Mouse (Mus musculus): ENCODE results near the gene Lrrc75a. TPM values are rescaled to one million over a fixed set of nuclear protein-coding genes. Genes with fewer than 3 reads are reported as not detected.

Lrrc75a gene
- total RNA-seq, 4 experiments from 2014 or later: 3.1 to 4.5 (median 3.7) TPM

GRCm38 (mm10) chr11:62621586-62622283 lies 26.6 kb downstream of the Lrrc75a start:
- no peak for DNase-seq (ENCODE audit: low spot score)

- DNase-seq (ENCODE audit: low spot score): no peak
These were observed 27.2 kb downstream of the Lrrc75a start for GRCm38 (mm10) chr11:62621079-62621478.

DNA sequence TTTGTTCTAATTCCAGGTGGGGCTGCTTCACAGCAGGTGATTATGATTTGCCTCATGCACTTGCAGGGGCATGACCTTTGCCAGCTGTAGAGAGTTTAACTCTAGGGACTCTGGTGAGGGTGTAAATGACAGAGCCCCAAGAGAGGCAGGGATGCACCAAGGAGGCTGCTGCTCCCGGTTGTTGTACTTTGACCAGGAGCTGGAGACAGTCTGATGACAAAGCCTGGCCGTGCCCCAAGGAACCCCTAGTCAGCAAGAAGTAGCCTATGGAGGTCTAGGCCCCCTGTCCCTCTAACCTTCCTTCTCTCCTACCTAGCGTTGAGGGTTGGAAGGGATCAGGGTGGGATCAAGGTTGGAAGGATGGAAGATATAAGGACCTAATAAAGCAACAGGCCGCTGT lies 32.9 kb downstream of the Lrrc75a start:
- no peak for DNase-seq (ENCODE audit: low spot score)

- DNase-seq (ENCODE audit: low spot score): no peak
These were observed 33.4 kb downstream of the Lrrc75a start for GRCm38 (mm10) chr11:62614876-62615410.

DNA sequence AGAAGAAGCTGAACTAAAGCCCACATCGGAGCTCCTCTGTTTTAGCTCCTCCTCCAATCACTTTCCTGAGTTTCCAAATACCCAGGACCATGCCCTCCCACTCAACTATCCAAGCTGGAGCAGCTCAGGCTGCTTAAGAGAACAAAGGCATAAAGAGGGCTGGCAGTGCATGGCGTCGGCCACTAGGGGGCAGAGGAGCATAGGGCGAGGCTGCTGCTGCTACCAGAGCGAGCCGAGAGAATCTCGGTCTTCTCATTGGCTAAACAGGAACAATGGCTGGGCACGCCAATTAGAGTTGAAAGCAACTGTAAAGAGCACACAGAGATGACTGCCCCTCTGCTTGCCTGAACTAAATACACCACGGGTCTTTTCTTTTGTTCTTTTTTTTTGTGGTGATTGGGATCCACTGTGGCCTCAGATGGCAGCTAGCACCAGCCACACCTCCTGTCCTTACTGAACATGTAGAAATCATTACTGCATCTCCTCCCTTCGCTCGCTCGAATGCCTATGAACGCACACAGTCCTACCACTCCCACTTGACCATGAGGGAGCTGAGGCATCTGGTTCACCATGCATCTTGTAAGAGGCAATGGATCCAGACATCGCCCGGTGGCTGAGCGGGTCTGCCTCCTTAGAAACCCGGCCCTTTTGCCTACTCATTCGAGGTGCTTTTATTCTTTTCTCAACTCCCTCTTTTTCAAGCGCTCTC lies 34.5 kb downstream of the Lrrc75a start:
- peak; percentile 93 for DNase-seq (ENCODE audit: low spot score)

DNA sequence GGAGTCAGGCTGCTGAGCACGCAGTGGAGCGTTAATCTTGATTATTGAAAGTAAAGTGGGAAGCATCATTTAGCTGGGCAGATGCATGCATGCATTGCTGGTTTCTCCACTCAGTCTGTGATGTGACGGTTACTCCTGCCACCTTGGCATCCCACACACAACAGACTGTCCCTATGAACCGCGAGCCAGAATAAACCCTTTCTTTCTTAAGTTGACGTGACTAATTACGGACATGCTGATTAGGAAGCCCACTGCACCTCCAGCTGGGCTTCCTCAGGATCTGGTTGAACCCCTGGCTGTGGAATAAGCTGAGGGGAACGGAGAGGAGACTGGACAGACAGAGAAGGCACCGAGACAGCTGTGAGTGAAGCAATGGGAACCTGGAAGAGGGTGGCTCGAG lies 35.7 kb downstream of the Lrrc75a start:
- DNase-seq (ENCODE audit: low spot score): no peak

- no peak for DNase-seq (ENCODE audit: low spot score)
These were observed 38.0 kb downstream of the Lrrc75a start for GRCm38 (mm10) chr11:62610304-62610703.

DNA sequence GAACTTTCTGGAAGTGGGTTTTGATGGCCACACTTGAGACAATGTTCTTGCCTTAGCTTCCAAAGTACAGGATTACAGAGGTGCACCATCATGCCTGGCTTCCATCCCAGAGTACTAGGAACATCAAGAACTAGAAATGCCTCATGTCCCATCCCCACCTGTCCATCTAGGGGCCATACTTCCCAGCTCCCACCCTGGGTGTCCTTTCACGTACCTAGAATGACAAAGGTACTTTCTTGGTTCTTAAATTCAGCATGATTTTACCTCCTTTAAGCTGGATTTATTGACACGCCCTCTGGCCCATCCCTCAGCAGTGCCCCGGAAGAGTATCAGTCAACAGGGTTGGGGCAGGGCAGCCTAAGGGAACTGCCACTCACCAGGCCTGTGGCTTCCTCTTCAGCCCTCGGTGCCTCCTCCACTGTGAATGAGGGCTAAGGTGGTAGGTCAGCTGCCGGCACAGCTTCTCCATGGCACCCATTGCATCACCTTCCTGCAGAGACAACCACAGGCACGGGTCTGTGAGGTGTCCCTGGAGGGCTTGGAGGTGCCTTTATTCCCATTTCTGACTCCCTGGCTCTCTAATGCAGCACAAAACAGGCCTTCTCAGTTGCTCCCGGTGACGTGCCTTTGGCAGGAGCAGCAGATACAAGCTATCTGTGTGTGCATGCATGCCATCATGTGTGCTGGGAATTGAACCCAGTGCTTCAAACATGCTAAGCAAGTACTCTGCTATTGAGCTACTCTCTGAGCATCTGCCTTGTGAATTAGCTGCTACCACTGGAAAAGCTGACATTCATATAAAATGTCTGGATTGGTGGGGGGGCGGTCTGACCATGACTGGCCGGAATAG lies 39.3 kb downstream of the Lrrc75a start:
- no peak for DNase-seq (ENCODE audit: low spot score)

DNA sequence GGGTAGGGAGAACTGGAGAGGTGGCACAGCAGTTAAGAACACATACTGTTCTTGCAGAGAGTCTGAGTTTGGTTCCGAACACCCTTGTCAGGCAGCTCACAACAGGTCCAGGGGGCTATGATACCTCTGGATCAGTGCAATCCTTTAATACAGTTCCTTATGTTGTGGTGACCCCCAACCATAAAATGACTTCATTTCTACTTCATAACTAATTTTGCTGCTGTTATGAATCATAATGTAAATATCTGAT lies 40.4 kb downstream of the Lrrc75a start:
- DNase-seq (ENCODE audit: low spot score): no peak

DNA sequence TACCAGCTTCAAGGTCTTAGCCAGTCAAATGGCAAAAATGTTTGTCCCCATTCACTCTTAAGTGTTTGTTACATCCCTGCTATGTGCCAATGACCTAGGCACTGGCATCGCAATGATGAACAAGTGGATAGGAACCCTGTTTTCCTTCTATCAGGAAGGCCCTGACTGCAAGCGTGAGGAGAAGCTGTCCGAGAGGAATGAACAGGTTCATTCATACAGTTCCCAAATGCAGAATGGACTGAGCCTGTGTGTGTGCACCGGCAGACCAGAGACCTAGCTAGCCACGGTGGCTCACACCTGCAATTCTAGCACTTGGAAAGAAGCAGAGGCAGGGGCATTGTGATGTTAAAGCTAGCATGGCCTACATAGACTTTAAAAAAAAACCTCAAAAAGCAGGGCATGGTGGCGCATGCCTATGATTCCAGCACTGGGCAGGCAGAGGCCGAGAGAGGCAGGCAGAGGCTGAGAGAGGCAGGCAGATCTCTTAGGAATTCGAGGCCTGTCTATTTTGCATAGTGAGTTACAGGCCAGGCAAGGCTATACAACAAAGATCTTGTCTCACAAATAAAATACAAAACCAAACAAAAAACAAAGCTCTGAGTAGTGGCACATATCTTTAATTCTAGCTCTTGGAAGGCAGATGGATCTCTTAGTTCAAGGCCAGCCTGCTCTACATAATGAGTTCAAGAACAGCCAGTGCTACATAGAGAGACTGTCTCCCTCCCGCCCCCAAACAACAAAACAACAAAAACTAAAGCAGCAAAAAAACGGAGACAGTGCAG lies 41.0 kb downstream of the Lrrc75a start:
- no peak for DNase-seq (ENCODE audit: low spot score)

- DNase-seq (ENCODE audit: low spot score): no peak
These were observed 41.8 kb downstream of the Lrrc75a start for GRCm38 (mm10) chr11:62606299-62607169.

DNA sequence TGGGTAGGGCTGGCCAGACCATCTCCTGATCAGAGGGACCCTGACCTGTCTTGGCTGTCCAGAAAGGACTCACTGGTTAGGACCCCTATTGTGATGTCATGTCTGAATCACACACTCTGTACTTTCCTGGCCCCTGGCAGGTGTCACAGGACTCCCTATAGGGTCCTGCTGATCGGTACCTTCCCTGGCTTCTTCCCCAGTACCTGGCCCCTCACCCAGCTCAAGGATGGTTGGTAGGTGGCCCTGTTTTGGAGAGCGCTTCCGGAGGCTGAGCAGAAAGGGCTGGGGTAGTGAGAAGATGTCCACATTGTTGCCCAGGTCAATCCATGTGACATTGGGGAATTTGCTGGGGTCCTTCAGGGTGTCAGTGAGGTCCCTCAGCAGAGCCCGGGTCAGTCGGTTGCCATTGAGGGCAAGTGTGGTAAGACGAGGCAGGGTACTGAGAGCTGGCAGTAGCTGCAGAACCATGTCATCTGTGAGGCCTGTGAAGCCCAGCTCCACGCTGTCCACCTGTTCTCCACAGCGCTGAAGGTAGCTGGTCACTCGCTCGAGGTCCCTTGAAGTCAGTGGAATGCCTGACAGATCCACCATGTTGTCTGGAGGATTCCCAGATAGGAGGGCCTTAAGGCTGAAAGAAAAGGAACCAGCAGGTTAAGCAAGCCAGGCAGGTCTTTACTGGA lies 42.6 kb downstream of the Lrrc75a start:
- no peak for DNase-seq (ENCODE audit: low spot score)

DNA sequence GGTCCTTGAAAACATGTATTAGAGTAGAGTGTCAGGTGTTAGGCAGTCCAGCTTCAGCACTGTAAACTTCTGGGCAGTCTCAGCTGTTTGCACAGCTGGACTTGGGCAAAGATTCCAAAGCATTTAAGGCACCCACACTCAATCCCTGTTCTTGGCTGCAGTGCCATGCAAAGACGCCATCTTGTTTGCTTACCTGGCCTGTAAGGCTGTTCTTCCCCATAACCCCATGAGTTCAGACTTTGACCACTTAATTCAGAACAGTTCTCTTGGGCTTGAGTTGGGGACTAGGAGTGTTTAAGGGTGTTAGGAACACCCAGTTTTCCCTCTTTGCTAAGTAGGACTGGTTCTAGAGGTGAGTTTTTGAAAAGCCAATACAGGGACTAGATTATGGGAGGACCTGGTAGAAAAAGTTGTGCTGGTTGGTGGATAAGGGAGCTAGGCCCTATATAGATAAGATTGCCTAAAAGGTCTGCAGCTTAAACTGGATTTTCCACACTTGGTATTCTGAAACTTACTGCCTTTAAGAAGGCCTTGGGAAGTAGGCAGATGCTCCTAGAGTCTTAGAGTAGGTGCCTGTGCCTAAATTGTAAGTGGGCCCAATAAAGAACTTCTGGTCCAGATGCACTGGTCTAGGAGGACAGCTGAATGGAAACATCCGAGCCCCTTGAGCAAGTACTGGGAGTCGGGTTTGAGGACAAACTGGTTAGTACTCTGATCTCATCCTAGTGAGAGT lies 43.3 kb downstream of the Lrrc75a start:
- no peak for DNase-seq (ENCODE audit: low spot score)

GRCm38 (mm10) chr11:62604123-62604706 lies 44.1 kb downstream of the Lrrc75a start:
- DNase-seq (ENCODE audit: low spot score): no peak

DNA sequence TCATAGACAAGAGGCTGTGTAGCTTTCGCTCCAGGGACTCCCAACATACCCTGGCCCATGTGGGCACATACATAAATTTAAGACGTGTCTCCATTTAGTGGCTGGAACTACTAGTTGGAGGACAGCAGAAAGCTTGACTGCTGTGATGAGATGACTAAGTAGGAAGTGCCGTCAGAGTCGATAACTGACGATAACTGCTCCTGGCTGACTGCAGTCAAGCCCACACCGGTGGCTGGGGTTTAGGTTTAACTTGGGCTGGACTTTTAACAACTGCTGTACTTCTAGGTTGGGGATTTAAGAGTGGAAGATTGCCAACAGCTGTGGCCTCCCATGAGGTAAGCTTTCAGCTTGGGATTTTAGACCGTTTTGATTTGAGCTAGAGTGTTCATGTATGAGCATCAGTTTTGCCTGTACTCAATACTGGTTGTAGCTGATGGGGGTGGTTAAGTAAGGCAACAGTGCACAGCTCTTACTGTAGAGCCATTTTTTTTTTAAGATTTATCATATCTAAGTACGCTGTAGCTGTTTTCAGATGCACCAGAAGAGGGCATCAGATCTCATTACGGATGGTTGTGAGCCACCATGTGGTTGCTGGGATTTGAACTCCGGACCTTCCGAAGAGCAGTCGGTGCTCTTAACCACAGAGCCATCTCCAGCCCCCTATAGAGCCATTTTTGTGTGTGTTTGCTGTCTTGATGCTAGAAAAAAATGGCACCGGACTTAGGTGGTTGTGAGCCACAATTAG lies 44.8 kb downstream of the Lrrc75a start:
- no peak for DNase-seq (ENCODE audit: low spot score)

GRCm38 (mm10) chr11:62602619-62603311 lies 45.6 kb downstream of the Lrrc75a start:
- peak; percentile 95 for DNase-seq (ENCODE audit: low spot score)

DNA sequence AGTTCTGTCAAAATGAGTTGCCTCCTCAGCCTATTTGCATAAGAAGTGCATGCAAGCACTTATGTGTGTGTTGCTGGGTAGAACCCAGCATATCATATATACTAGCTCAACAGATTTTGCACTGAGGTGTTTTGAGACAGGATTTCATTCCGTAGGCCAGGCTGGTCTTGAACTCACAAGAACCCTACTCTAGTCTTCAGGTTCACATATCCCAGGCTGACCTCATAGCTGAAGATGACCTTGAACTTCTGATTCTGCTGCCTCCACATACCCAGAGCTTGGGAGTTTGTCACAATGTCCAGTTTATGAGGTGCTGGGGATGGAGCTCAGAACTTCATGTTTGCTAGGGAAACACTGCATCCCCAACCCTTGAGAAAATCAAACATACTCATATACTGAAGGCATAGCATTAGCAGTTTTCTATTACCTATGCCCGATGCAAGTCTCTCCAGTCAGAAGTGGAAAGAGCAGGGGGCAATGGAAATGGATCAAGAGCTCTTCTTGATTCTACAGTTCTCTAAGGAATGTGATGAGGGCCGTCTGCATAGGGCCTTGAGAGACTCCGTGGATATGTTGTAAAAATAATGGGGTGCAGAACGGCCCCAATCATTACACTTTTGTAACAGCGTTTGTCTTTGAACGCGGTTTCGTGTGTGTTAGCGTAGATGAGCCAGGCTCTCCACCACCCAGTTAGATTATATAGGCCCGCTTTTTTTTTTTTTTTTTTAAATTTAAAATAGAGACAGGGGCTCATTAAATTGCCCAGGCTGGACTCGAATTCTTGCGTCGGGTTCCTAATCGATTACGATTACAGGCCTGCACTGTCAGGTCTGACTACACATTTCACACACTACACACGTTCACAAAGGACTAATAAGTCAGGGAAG lies 46.3 kb downstream of the Lrrc75a start:
- no peak for DNase-seq (ENCODE audit: low spot score)
